Mouse (Mus musculus): Measurements from ENCODE around the gene Pld5.
"Not testable (repeated sequence)": the region's sequence is repeated elsewhere in the genome, so short reads cannot be mapped to it uniquely, and the experiment has no call there.

Gene Pld5

GRCm38 (mm10) chr1:176046375-176046774 lies 228.7 kb downstream of the Pld5 start:
- no peak for DNase-seq (ENCODE audit: low read depth, low spot score)

- no peak for DNase-seq (ENCODE audit: low read depth, low spot score)
Measured at GRCm38 (mm10) chr1:176043056-176043455, 232.1 kb downstream of the Pld5 start.

- no peak for DNase-seq (ENCODE audit: low read depth, low spot score)
Measured at GRCm38 (mm10) chr1:176039923-176040322, 235.2 kb downstream of the Pld5 start.

- DNase-seq (ENCODE audit: low read depth, low spot score), result no peak
Measured at GRCm38 (mm10) chr1:176036028-176036427, 239.1 kb downstream of the Pld5 start.

GRCm38 (mm10) chr1:176034699-176035098 lies 240.4 kb downstream of the Pld5 start:
- DNase-seq (ENCODE audit: low read depth, low spot score), result no peak

GRCm38 (mm10) chr1:176033698-176034097 lies 241.4 kb downstream of the Pld5 start:
- no peak for DNase-seq (ENCODE audit: low read depth, low spot score)

GRCm38 (mm10) chr1:176029063-176029462 lies 246.0 kb downstream of the Pld5 start:
- DNase-seq (ENCODE audit: low read depth, low spot score), result no peak

- DNase-seq (ENCODE audit: low read depth, low spot score), result no peak
Measured at GRCm38 (mm10) chr1:176028397-176028796, 246.7 kb downstream of the Pld5 start.

GRCm38 (mm10) chr1:176024501-176024900 lies 250.6 kb downstream of the Pld5 start:
- DNase-seq (ENCODE audit: low read depth, low spot score), result no peak

- no peak for DNase-seq (ENCODE audit: low read depth, low spot score)
Measured at GRCm38 (mm10) chr1:176018523-176018922, 256.6 kb downstream of the Pld5 start.

- DNase-seq (ENCODE audit: low read depth, low spot score), result no peak
Measured at GRCm38 (mm10) chr1:176016076-176016475, 259.0 kb downstream of the Pld5 start.

- DNase-seq (ENCODE audit: low read depth, low spot score), result no peak
Measured at GRCm38 (mm10) chr1:176013497-176014268, 261.4 kb downstream of the Pld5 start.

- no peak for DNase-seq (ENCODE audit: low read depth, low spot score)
Measured at GRCm38 (mm10) chr1:176011535-176011934, 263.6 kb downstream of the Pld5 start.

GRCm38 (mm10) chr1:176011072-176011471 lies 264.0 kb downstream of the Pld5 start:
- DNase-seq (ENCODE audit: low read depth, low spot score), result no peak

- DNase-seq (ENCODE audit: low read depth, low spot score), result no peak
Measured at GRCm38 (mm10) chr1:176008411-176008810, 266.7 kb downstream of the Pld5 start.

GRCm38 (mm10) chr1:176000599-176000998 lies 274.5 kb downstream of the Pld5 start:
- DNase-seq (ENCODE audit: low read depth, low spot score), result no peak

GRCm38 (mm10) chr1:175997076-175997651 lies 277.9 kb downstream of the Pld5 start:
- DNase-seq (ENCODE audit: low read depth, low spot score), result no peak

GRCm38 (mm10) chr1:175988912-175989311 lies 286.2 kb downstream of the Pld5 start:
- DNase-seq (ENCODE audit: low read depth, low spot score), result no peak

- no peak for DNase-seq (ENCODE audit: low read depth, low spot score)
Measured at GRCm38 (mm10) chr1:175988448-175988847, 286.7 kb downstream of the Pld5 start.

- not testable (repeated sequence) for DNase-seq (ENCODE audit: low read depth, low spot score)
Measured at GRCm38 (mm10) chr1:175979014-175979413, 296.1 kb downstream of the Pld5 start, which contains the start of gene Rbm8a2. Gene Rbm8a2, minus strand, starts transcription at chr1:175979114.

- no peak for DNase-seq (ENCODE audit: low read depth, low spot score)
Measured at GRCm38 (mm10) chr1:175970710-175971109, 304.4 kb downstream of the Pld5 start.

- DNase-seq (ENCODE audit: low read depth, low spot score), result no peak
Measured at GRCm38 (mm10) chr1:175967004-175967745, 307.9 kb downstream of the Pld5 start.
